Mouse (Mus musculus) T-helper 1 cell (primary cell): ENCODE data around the gene Col4a2.
"Not testable (repeated sequence)": the region's sequence is repeated elsewhere in the genome, so short reads cannot be mapped to it uniquely, and the experiment has no call there.

Source experiments
- in situ Hi-C: fragments of 300-600 bp; cut with MboI, MseI; formaldehyde crosslinking; loops from one replicate; pipeline ENCODE4 v1.15.1; 2025; ENCODE audit warnings: high pct_unique_total_duplicates

Gene Col4a2

GRCm38 (mm10) chr8:11478807-11479527 is 166.4 kb downstream of the Col4a2 start:
- in situ Hi-C loops, result no loop called here

DNA sequence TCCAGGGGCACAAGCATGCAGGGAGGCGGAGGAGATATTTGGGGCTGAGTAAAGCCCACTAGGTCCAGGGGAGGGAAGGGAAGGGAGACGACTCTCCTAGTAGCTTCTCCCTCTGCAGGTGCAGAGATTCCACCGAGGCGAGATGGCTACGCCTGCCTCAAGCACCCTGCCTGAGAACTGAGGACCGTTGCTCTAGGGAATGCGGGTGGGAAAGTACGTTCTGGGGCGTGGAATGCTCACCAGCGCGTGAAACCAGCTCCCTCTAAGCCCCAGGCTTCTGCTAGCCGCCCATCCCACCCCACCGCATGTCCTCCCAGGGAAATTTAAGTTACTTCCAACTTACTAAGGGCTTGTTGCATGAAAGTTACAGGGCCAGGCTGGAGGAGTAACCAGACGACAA is 167.0 kb downstream of the Col4a2 start:
- in situ Hi-C loops, result no loop called here

- in situ Hi-C loops, result loop anchor here (10.0 kb wide), 1 partner anchor 227 kb away; no protein-coding TSS in a partner anchor
Observed at GRCm38 (mm10) chr8:11481876-11482275, 169.3 kb downstream of the Col4a2 start.

- in situ Hi-C loops, result loop anchor here (10.0 kb wide), 1 partner anchor 228 kb away; no protein-coding TSS in a partner anchor
Observed at GRCm38 (mm10) chr8:11482537-11482936, 169.9 kb downstream of the Col4a2 start.

GRCm38 (mm10) chr8:11486142-11486541 is 173.5 kb downstream of the Col4a2 start:
- in situ Hi-C loops, result loop anchor here (5.0 to 10.0 kb wide), 2 partner anchors 54 to 231 kb away; no protein-coding TSS in a partner anchor

- in situ Hi-C loops, result loop anchor here (5.0 to 10.0 kb wide), 2 partner anchors 55 to 232 kb away; no protein-coding TSS in a partner anchor
Observed at GRCm38 (mm10) chr8:11487229-11487628, 174.6 kb downstream of the Col4a2 start.

- in situ Hi-C loops, result not testable (repeated sequence)
Observed at GRCm38 (mm10) chr8:11492340-11492739, 179.7 kb downstream of the Col4a2 start.

DNA sequence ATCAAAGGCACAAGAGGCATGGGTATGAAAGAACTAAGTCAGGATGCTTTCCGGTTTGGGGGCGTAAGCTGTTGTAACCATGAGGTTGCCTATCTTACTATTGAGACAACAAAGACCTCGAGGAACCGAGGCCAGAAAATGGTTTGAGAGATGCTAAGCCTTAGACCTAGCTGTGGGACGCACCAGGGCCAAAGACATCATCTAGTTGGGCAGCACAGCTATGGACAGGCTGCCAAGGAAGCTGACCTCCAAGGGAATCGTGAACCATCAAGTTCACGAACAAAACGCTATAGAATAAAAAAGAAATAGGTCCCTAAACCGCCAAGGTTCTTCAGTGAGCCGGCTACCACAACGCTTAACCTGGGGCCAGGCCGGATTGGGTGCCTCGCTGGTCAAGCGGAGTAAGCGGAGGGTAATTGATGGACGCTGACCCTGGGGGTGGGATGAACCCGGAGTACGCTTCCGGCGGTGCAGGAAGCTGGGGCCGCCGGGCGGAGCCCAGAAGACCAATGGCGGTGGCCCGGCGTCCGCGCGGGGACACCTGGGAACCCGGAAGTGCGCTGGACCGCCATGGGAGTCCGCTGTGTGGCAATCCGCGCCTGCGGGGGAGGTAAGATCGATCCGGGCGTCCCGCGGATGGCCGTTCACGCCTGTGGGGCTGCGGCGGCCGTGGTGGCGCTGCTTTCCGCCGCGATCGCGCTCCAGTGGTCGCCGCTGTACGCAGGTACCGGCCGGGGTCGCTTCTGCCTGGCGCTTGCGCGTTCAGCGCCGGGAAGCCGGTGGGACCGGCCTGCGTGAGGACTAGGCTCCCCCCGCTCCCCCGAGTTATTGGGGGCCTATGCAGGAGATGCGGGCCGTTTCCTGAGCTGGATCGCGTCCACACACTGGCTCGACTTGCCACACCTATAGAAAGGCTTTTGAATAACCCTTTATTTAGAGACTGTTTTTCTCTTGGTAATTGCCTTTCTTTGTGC is 184.7 kb downstream of the Col4a2 start, which contains the start of gene Naxd:
Naxd (plus strand) TSS at position 490 of the 974 bp plus-strand sequence.
- in situ Hi-C loops, result no loop called here

DNA sequence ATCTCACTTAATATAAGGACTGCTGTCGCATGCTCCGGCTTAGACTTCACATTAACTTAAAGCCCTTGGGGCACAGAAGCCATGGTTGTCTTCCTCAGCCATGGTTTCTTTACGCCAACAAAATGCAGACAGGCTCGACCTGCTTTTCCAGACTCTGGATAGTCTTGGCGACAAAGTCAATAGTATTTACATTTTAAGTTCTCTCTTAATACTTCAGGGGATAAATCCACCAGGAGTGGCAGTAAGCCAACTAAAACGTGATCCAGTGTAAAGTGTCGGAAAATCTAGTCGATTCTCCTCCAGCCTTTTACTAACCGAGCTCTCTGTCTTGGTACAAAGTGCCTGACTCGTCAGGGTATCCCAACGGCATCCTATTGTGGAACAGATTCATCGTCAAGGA is 185.7 kb downstream of the Col4a2 start:
- in situ Hi-C loops, result no loop called here
